Mouse (Mus musculus) midbrain, embryonic 11.5 days (tissue): ENCODE measurements at regions not wholly inside any gene's neighbourhood (a gene's known extent, or its start where the extent isn't known, plus 50 kb on each side); places are given as distances from the start of the nearest gene placed in this dataset.

Source experiments
- ATAC-seq: fragments of 200-750 bp; cut with Nextera tagmentation; 2 replicates; pipeline ENCODE4 v1.8.0; 2017; ENCODE audit warnings: moderate TSS enrichment, moderate library complexity; ENCODE audit not compliant: low FRiP score
- DNase-seq: peaks from one replicate; pipeline ENCODE4 v3.0.0; 2015; ENCODE audit warnings: low spot score; ENCODE audit errors: missing footprints
- H3K27ac ChIP-seq: fragments of 300-500 bp; sonication (generic); 2 replicates; pipeline ENCODE4 v1.5.1; 2014; ENCODE audit warnings: low read depth, low read length
- H3K27me3 ChIP-seq: fragments of 300-500 bp; sonication (generic); 2 replicates; pipeline ENCODE4 v1.6.1; 2014; ENCODE audit warnings: mild to moderate bottlenecking, low read length, moderate library complexity, mixed read lengths; ENCODE audit not compliant: control insufficient read depth, insufficient read depth
- H3K36me3 ChIP-seq: fragments of 300-500 bp; sonication (generic); 2 replicates; pipeline ENCODE4 v1.6.1; 2014; ENCODE audit warnings: mild to moderate bottlenecking, low read length, moderate library complexity, mixed read lengths; ENCODE audit not compliant: control insufficient read depth, insufficient read depth
- H3K4me1 ChIP-seq: fragments of 300-500 bp; sonication (generic); 2 replicates; pipeline ENCODE4 v1.6.1; 2014; ENCODE audit warnings: low read length; ENCODE audit not compliant: control insufficient read depth, insufficient read depth
- H3K4me2 ChIP-seq: fragments of 300-500 bp; sonication (generic); 2 replicates; pipeline ENCODE4 v1.6.1; 2014; ENCODE audit warnings: mild to moderate bottlenecking, moderate library complexity
- H3K4me3 ChIP-seq: fragments of 300-500 bp; sonication (generic); 2 replicates; pipeline ENCODE4 v1.5.1; 2014; ENCODE audit warnings: low read depth, low read length
- H3K9ac ChIP-seq: fragments of 300-500 bp; sonication (generic); 2 replicates; pipeline ENCODE4 v1.6.1; 2014; ENCODE audit warnings: low read length
- H3K9me3 ChIP-seq: fragments of 300-500 bp; sonication (generic); 2 replicates; pipeline ENCODE4 v1.6.1; 2016; ENCODE audit warnings: low read length; ENCODE audit not compliant: control insufficient read depth
- WGBS: fragments of 180-500 bp; shearing (Covaris S2); extraction: QIAGEN DNeasy Blood & Tissue Kit; methylation state at CpG from one replicate; pipeline ENCODE4 v1.1.7; 2014; 5-methylcytosine and 5-hydroxymethylcytosine counted together

DNA sequence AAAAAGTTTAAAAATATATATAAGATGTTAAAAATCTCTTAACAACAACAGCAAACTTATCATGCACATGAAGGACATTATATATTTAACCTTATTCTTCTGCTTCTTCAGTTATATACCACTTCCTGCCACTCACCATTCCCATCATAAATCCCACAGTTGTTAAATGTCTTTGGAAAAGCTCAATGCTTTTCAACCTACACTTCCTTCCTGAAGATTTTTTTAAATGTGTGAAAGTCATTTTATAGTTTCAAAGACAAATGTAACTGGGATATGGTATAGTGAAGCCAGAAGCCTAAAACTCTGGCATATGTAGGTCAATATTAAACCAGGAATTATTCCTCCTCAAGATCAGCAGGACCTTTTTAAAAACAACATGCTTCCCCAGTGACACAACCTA, 1666.1 kb upstream of the B3galt2 start:
- ATAC-seq (no peak), DNase-seq (no peak)
- Histone ChIP-seq H3K4me1 (no peaks in the 10 kb centered on the region), H3K4me3 (no peak overlapping the region), H3K4me2 (no peak overlapping the region), H3K9ac (no peak overlapping the region), H3K27me3 (no peaks in the 10 kb centered on the region), H3K27ac (no peak overlapping the region), H3K36me3 (no peaks in the 10 kb centered on the region), H3K9me3 (no peaks in the 10 kb centered on the region)

DNA sequence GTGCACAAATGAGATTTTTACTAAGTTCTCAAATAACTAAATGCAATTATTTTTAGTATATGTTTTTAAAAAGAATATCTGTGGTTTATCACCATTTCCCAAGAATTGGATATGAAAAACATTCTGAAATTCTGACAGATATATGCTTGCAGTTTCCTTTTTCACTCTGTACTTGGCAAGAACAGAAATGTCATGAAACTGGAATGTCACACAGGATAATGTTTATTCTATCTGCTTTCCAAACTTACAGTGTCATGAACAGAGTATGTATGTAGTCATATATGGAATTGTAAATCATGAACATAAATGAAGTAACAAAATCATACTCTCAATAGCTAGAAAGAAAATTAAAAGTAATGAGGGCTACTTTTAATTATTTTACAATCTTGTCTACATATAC, 1640.7 kb upstream of the B3galt2 start:
- Histone ChIP-seq H3K36me3 (no peaks in the 10 kb centered on the region), H3K27me3 (no peaks in the 10 kb centered on the region), H3K27ac (no peak overlapping the region), H3K9ac (no peak overlapping the region), H3K9me3 (no peaks in the 10 kb centered on the region), H3K4me3 (no peak overlapping the region), H3K4me1 (no peaks in the 10 kb centered on the region), H3K4me2 (no peak overlapping the region)
- ATAC-seq (no peak), DNase-seq (no peak)

DNA sequence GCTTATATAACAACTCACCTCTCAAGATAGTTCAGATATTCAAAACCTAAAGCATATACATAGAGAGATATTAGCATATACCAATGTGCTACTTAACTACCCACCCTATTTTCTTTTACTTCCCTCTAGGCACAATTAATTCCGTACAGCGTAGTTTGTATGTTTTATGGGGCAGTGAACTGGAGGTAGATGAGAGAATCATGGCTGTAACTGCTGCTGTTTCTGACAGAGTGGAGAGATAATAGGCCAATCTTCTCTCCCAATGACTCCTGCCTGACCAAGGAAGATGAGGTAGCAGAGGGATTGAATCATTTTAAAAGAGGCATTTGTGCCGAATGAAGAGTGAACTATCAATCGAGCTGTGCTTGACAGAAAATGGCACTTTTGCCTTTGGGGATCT, 1640.1 kb upstream of the B3galt2 start:
- Histone ChIP-seq H3K36me3 (no peaks in the 10 kb centered on the region), H3K4me3 (no peak overlapping the region), H3K9ac (no peak overlapping the region), H3K9me3 (no peaks in the 10 kb centered on the region), H3K27me3 (no peaks in the 10 kb centered on the region), H3K4me2 (no peak overlapping the region), H3K27ac (no peak overlapping the region), H3K4me1 (no peaks in the 10 kb centered on the region)
- 87% methylated on average over 4 of the region's 4 CpGs for WGBS
- DNase-seq (no peak), ATAC-seq (no peak)

DNA sequence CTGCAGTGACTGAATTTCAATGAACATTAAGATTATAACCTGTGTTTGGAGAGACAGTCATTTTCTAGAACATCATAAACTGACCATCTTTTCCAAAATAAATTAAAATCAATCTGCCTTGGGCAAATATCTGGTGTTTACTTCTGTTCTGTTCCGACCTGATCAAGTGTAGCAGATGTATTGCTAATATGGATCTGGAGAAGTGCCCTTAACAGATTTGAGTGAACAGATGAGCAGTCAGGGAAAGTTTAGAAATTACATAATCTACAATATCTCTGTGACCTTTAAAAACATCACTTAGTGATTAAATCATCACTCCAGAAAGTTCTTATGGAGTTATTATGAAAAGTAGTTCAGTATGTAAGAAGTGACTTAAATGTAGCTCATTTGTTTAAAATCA, 1634.1 kb upstream of the B3galt2 start:
- ATAC-seq, result no peak
- no peaks in the 10 kb centered on the region for H3K36me3 ChIP-seq
- H3K4me2 ChIP-seq, result no peak overlapping the region
- no peak overlapping the region for H3K27ac ChIP-seq
- H3K4me1 ChIP-seq, result no peaks in the 10 kb centered on the region
- H3K27me3 ChIP-seq, result no peaks in the 10 kb centered on the region
- 87% methylated on average over 1 of the region's 1 CpGs for WGBS
- DNase-seq, result no peak
- H3K9me3 ChIP-seq, result no peaks in the 10 kb centered on the region
- H3K4me3 ChIP-seq, result no peak overlapping the region
- no peak overlapping the region for H3K9ac ChIP-seq

DNA sequence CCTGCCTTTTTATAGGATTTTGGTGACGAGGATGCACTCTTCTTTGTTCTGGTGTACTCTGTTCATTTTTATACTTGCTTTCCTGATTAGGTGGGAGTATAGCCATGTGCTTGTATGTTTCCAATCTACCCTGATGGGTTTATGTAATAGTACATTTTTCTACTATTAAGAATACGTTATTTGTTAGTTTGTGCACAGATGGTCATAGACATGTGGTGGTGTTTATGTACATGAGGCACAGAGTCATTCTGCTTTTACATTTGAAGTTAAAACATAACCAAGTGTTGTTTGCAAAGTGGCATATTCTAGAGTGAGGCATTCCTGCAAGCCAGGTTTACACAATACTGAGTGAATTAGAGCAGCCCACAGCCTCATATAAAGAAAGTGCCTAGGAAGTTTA, 1597.7 kb upstream of the B3galt2 start:
- Histone ChIP-seq H3K4me1 (no peaks in the 10 kb centered on the region), H3K9me3 (no peaks in the 10 kb centered on the region), H3K27ac (no peak overlapping the region), H3K4me3 (no peak overlapping the region), H3K4me2 (no peak overlapping the region), H3K36me3 (no peaks in the 10 kb centered on the region), H3K9ac (no peak overlapping the region), H3K27me3 (no peaks in the 10 kb centered on the region)
- 85% methylated on average over 2 of the region's 2 CpGs for WGBS
- DNase-seq (no peak), ATAC-seq (no peak)

DNA sequence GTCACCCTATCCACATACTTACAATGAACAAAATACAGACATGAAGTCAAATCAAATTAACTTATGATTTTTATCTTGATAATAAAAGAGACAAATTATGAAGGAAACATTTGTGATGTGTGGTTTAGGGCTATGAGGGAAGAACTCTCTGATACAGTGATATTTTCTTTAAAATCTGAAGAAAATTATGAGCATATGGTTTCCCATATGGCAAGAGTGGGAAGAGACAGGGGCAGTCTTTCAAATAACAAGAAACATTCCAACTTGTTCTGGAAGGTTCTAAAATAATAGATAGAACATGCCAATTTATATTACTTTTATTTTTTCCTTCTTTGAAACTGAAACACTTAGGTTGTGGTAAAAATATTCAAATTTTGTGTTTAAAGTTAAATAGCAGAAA, 1585.3 kb upstream of the B3galt2 start:
- H3K36me3 ChIP-seq, result no peaks in the 10 kb centered on the region
- no peaks in the 10 kb centered on the region for H3K27me3 ChIP-seq
- H3K9me3 ChIP-seq, result no peaks in the 10 kb centered on the region
- H3K4me3 ChIP-seq, result no peak overlapping the region
- no peak overlapping the region for H3K9ac ChIP-seq
- no peak for ATAC-seq
- H3K27ac ChIP-seq, result no peak overlapping the region
- no peak overlapping the region for H3K4me2 ChIP-seq
- no peak for DNase-seq
- no peaks in the 10 kb centered on the region for H3K4me1 ChIP-seq
